Mouse (Mus musculus): Measurements from ENCODE around the gene Dnal4. TPM values are rescaled to one million over a fixed set of nuclear protein-coding genes. Genes with fewer than 3 reads are reported as not detected.

Dnal4 gene
- total RNA-seq, 1 experiment = 23.5 TPM

DNA sequence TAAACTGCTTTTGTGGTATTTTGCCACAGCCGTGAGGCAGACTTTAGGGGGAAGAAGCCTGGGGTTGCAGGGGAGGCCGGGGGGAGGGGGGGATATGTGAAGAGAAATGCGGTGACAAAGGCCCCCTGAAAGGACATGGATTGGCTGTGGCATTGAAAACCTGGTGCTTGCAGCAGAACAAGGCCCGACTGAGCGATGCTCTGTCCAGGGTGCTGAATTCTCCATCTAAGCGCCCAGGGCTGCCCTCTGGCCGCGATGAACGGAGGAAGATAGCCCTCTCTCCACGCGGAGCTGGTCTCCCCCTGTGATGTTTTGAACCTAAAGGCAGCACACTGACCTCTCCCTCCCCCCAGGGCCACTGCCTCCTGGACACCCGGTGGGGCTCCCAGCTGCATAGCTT lies 13.9 kb upstream of the Dnal4 start:
- peak; percentile 65 for DNase-seq (ENCODE audit: low read depth, low spot score)
- no peaks in the 10 kb centered on the region for H3K36me3 ChIP-seq (ENCODE audit: control insufficient read depth, insufficient read depth, low read length, poor library complexity, severe bottlenecking)
- peaks cover 3 to 9% of the 10 kb centered on the region in 2 experiments; a peak in 1 of 4 replicates for H3K4me1 ChIP-seq (ENCODE audit: control insufficient read depth in 2 of 2, insufficient read depth in 2 of 2, low read length in 2 of 2, poor library complexity in 1 of 2)
- no peak overlapping the region for H3K27ac ChIP-seq (ENCODE audit: insufficient read depth, low read depth, low read length, poor library complexity, severe bottlenecking)
- no peak overlapping the region for H3K4me3 ChIP-seq (ENCODE audit: insufficient read depth in 1 of 2, low read depth in 1 of 2, low read length in 2 of 2, poor library complexity in 1 of 2, severe bottlenecking in 1 of 2)
- TF ChIP-seq MAFK (IDR thresholded peaks at IDR 0.05; ENCODE audit: insufficient read depth, low read depth, low read length) = no peak
- TF ChIP-seq ZC3H11A (IDR thresholded peaks at IDR 0.05; ENCODE audit: borderline replicate concordance, low read depth, low read length) = no peak
- TF ChIP-seq ZNF384 (IDR thresholded peaks at IDR 0.05; ENCODE audit: low read depth, low read length) = no peak
- TF ChIP-seq HCFC1 (IDR thresholded peaks at IDR 0.05; ENCODE audit: borderline replicate concordance, insufficient read depth, low read length) = no peak
- TF ChIP-seq CHD2 (IDR thresholded peaks at IDR 0.05; ENCODE audit: low read depth, low read length) = no peak
- H3K9me3 ChIP-seq (ENCODE audit: control insufficient read depth, insufficient read depth, low read depth, low read length) = no peaks in the 10 kb centered on the region
- in situ Hi-C loops (cut with MboI; ENCODE audit: low sequenced_read_pairs in 2 of 2, unreplicated experiment in 2 of 2) = no loop called here
- H3K9ac ChIP-seq (ENCODE audit: insufficient read depth, low read depth, low read length, poor library complexity, severe bottlenecking) = no peak overlapping the region

- no peak for DNase-seq (ENCODE audit: low read depth, low spot score)
- TF ChIP-seq ZC3H11A (IDR thresholded peaks at IDR 0.05; ENCODE audit: borderline replicate concordance, low read depth, low read length) (no peak), HCFC1 (IDR thresholded peaks at IDR 0.05; ENCODE audit: borderline replicate concordance, insufficient read depth, low read length) (no peak), MAFK (IDR thresholded peaks at IDR 0.05; ENCODE audit: insufficient read depth, low read depth, low read length) (no peak), ZNF384 (IDR thresholded peaks at IDR 0.05; ENCODE audit: low read depth, low read length) (no peak), CHD2 (IDR thresholded peaks at IDR 0.05; ENCODE audit: low read depth, low read length) (no peak)
- no peaks in the 10 kb centered on the region for H3K36me3 ChIP-seq (ENCODE audit: control insufficient read depth, insufficient read depth, low read length, poor library complexity, severe bottlenecking)
- in situ Hi-C loops (cut with MboI; ENCODE audit: low sequenced_read_pairs in 2 of 2, unreplicated experiment in 2 of 2) = no loop called here
- H3K9ac ChIP-seq (ENCODE audit: insufficient read depth, low read depth, low read length, poor library complexity, severe bottlenecking) = no peak overlapping the region
- H3K4me1 ChIP-seq (ENCODE audit: control insufficient read depth in 2 of 2, insufficient read depth in 2 of 2, low read length in 2 of 2, poor library complexity in 1 of 2) = peaks cover 3 to 11% of the 10 kb centered on the region in 2 experiments; a peak in 1 of 4 replicates
- no peak overlapping the region for H3K27ac ChIP-seq (ENCODE audit: insufficient read depth, low read depth, low read length, poor library complexity, severe bottlenecking)
- H3K9me3 ChIP-seq (ENCODE audit: control insufficient read depth, insufficient read depth, low read depth, low read length) = no peaks in the 10 kb centered on the region
- H3K4me3 ChIP-seq (ENCODE audit: insufficient read depth in 1 of 2, low read depth in 1 of 2, low read length in 2 of 2, poor library complexity in 1 of 2, severe bottlenecking in 1 of 2) = no peak overlapping the region
Measured at GRCm38 (mm10) chr15:79790905-79791304, 13.3 kb upstream of the Dnal4 start.

GRCm38 (mm10) chr15:79790111-79790510 lies 12.5 kb upstream of the Dnal4 start:
- Histone ChIP-seq H3K9me3 (ENCODE audit: control insufficient read depth, insufficient read depth, low read depth, low read length) (no peaks in the 10 kb centered on the region), H3K9ac (ENCODE audit: insufficient read depth, low read depth, low read length, poor library complexity, severe bottlenecking) (no peak overlapping the region), H3K4me1 (ENCODE audit: control insufficient read depth in 2 of 2, insufficient read depth in 2 of 2, low read length in 2 of 2, poor library complexity in 1 of 2) (peaks cover 3 to 11% of the 10 kb centered on the region in 2 experiments; a peak in 1 of 4 replicates), H3K4me3 (ENCODE audit: insufficient read depth in 1 of 2, low read depth in 1 of 2, low read length in 2 of 2, poor library complexity in 1 of 2, severe bottlenecking in 1 of 2) (no peak overlapping the region), H3K27ac (ENCODE audit: insufficient read depth, low read depth, low read length, poor library complexity, severe bottlenecking) (no peak overlapping the region), H3K36me3 (ENCODE audit: control insufficient read depth, insufficient read depth, low read length, poor library complexity, severe bottlenecking) (no peaks in the 10 kb centered on the region)
- TF ChIP-seq ZNF384 (IDR thresholded peaks at IDR 0.05; ENCODE audit: low read depth, low read length) (no peak), ZC3H11A (IDR thresholded peaks at IDR 0.05; ENCODE audit: borderline replicate concordance, low read depth, low read length) (no peak), CHD2 (IDR thresholded peaks at IDR 0.05; ENCODE audit: low read depth, low read length) (no peak), HCFC1 (IDR thresholded peaks at IDR 0.05; ENCODE audit: borderline replicate concordance, insufficient read depth, low read length) (no peak), MAFK (IDR thresholded peaks at IDR 0.05; ENCODE audit: insufficient read depth, low read depth, low read length) (no peak)
- no peak for DNase-seq (ENCODE audit: low read depth, low spot score)
- in situ Hi-C loops (cut with MboI; ENCODE audit: low sequenced_read_pairs in 2 of 2, unreplicated experiment in 2 of 2) = no loop called here

DNA sequence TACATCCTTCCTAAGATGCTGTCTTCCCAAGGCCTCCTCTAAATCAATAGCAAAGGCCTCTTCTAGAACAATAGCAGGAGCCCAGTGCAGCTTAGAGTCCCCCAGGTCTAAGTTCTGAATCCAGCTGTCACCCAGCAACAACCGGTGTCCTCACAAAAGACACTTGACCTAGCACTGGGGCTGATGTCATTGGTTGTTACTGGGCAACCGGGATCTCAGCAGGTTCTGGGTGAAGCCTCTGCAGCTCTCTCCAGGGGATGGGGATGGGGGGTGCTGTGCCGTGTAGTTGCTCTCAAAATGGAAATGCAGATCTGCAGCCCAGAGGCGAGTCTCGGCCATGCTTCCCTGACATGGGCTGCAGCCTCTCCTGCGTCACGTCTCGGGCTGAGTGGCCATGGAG lies 10.2 kb upstream of the Dnal4 start:
- TF ChIP-seq ZC3H11A (IDR thresholded peaks at IDR 0.05; ENCODE audit: borderline replicate concordance, low read depth, low read length) = no peak
- no peak for TF ChIP-seq MAFK (IDR thresholded peaks at IDR 0.05; ENCODE audit: insufficient read depth, low read depth, low read length)
- TF ChIP-seq CHD2 (IDR thresholded peaks at IDR 0.05; ENCODE audit: low read depth, low read length) = no peak
- TF ChIP-seq ZNF384 (IDR thresholded peaks at IDR 0.05; ENCODE audit: low read depth, low read length) = no peak
- TF ChIP-seq HCFC1 (IDR thresholded peaks at IDR 0.05; ENCODE audit: borderline replicate concordance, insufficient read depth, low read length) = no peak
- Histone ChIP-seq H3K36me3 (ENCODE audit: control insufficient read depth, insufficient read depth, low read length, poor library complexity, severe bottlenecking) (no peaks in the 10 kb centered on the region), H3K27ac (ENCODE audit: insufficient read depth, low read depth, low read length, poor library complexity, severe bottlenecking) (no peak overlapping the region), H3K4me3 (ENCODE audit: insufficient read depth in 1 of 2, low read depth in 1 of 2, low read length in 2 of 2, poor library complexity in 1 of 2, severe bottlenecking in 1 of 2) (no peak overlapping the region), H3K9me3 (ENCODE audit: control insufficient read depth, insufficient read depth, low read depth, low read length) (no peaks in the 10 kb centered on the region), H3K4me1 (ENCODE audit: control insufficient read depth in 2 of 2, insufficient read depth in 2 of 2, low read length in 2 of 2, poor library complexity in 1 of 2) (peaks cover 3 to 9% of the 10 kb centered on the region in 2 experiments; a peak in 1 of 4 replicates), H3K9ac (ENCODE audit: insufficient read depth, low read depth, low read length, poor library complexity, severe bottlenecking) (no peak overlapping the region)
- in situ Hi-C loops (cut with MboI; ENCODE audit: low sequenced_read_pairs in 2 of 2, unreplicated experiment in 2 of 2) = no loop called here
- DNase-seq (ENCODE audit: low read depth, low spot score) = no peak

GRCm38 (mm10) chr15:79785056-79785455 lies 7.4 kb upstream of the Dnal4 start:
- Histone ChIP-seq H3K9ac (ENCODE audit: insufficient read depth, low read depth, low read length, poor library complexity, severe bottlenecking) (no peak overlapping the region), H3K4me3 (ENCODE audit: insufficient read depth in 1 of 2, low read depth in 1 of 2, low read length in 2 of 2, poor library complexity in 1 of 2, severe bottlenecking in 1 of 2) (no peak overlapping the region), H3K9me3 (ENCODE audit: control insufficient read depth, insufficient read depth, low read depth, low read length) (no peaks in the 10 kb centered on the region), H3K27ac (ENCODE audit: insufficient read depth, low read depth, low read length, poor library complexity, severe bottlenecking) (no peak overlapping the region), H3K36me3 (ENCODE audit: control insufficient read depth, insufficient read depth, low read length, poor library complexity, severe bottlenecking) (no peaks in the 10 kb centered on the region), H3K4me1 (ENCODE audit: control insufficient read depth in 2 of 2, insufficient read depth in 2 of 2, low read length in 2 of 2, poor library complexity in 1 of 2) (peaks cover 0 to 9% of the 10 kb centered on the region in 2 experiments; a peak in 1 of 4 replicates)
- no peak for TF ChIP-seq HCFC1 (IDR thresholded peaks at IDR 0.05; ENCODE audit: borderline replicate concordance, insufficient read depth, low read length)
- TF ChIP-seq MAFK (IDR thresholded peaks at IDR 0.05; ENCODE audit: insufficient read depth, low read depth, low read length) = no peak
- no peak for TF ChIP-seq CHD2 (IDR thresholded peaks at IDR 0.05; ENCODE audit: low read depth, low read length)
- no peak for TF ChIP-seq ZNF384 (IDR thresholded peaks at IDR 0.05; ENCODE audit: low read depth, low read length)
- no peak for TF ChIP-seq ZC3H11A (IDR thresholded peaks at IDR 0.05; ENCODE audit: borderline replicate concordance, low read depth, low read length)
- in situ Hi-C loops (cut with MboI; ENCODE audit: low sequenced_read_pairs in 2 of 2, unreplicated experiment in 2 of 2) = no loop called here
- no peak for DNase-seq (ENCODE audit: low read depth, low spot score)

Data from ES-E14 (cell line).